9 mouse cellular contexts compared by ENCODE assay signal in the genomic region with DNA sequence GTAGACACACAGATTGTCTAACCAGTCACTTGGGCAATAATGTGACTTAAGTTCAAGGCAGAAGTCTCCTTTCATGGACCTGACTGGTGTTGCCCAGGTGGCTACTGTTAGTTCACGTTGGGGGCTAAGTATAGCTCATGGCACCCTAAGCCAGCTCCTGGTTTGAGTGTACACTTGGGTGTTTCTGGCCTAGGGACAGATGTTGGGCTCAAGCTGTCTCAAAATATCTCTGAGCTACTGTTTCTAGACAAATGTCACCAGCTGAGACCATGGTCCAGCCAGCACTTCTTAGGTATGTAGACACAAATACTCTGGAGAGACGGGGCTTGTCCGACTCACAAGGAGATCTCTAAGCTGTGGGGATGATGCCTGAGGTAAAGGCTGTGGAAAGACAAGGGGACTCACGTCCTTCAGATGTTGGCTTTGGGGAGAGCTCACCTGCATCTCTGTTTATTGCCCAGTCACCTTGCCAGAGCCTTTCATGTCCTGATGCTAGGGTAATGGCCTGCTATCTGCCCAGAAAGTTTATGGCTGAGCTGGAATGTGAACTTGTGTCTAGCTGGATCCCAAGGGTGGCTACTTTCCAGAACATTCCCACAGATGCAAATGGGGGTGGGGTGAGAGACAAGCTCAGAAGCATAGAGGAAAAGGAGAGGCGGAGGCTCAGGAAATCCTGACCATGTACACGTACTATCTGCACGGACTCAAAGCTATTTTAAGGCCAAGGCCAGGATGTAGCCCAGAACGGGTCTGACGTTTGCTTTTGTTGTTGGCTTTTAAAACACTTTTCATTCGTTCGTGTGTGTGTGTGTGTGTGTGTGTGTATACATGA. TPM values are rescaled to one million over a fixed set of nuclear protein-coding genes. Genes with fewer than 3 reads are reported as not detected.
DNase-seq lines count a peak whose midpoint lies in the region; ATAC-seq and TF ChIP-seq lines count a peak whose summit lies in the region.
"Had no signal": no experiment of that assay in that cellular context is flagged by ENCODE, and none has a peak within 500 bp of the region (broad histone marks: within the 10 kb centered on the region; RNA-seq: fewer than 3 reads in every experiment).

No protein-coding gene starts in this region.

- no peaks in the 10 kb centered on the region for H3K9me3 ChIP-seq in heart, embryonic 11.5 days (replicated peaks; ENCODE audit: control insufficient read depth, low read length)
- H3K9me3 ChIP-seq: limb, embryonic 13.5 days had no signal

- TF ChIP-seq POLR2A in olfactory bulb, adult 2 months (IDR thresholded peaks at IDR 0.05; ENCODE audit: insufficient read depth, low read depth, low read length) = no peak

- ATAC-seq in heart, embryonic 11.5 days (replicated peaks; ENCODE audit: insufficient number of reproducible peaks, low FRiP score, low TSS enrichment) = peak; percentile 43; the same call in 1 of the 2 replicates

- DNase-seq in 416B (ENCODE audit: low read depth) = peak; percentile 38
- DNase-seq in adrenal gland, adult 18-20 months (ENCODE audit: low spot score in 2 of 2) = peak; percentile 35 to 53
- peak; percentile 78 for DNase-seq in kidney, postnatal 10 days
- DNase-seq in thymus, adult 18-20 months = no peak
- no peak for DNase-seq in embryo, embryonic 9.5 days (ENCODE audit: extremely low spot score)
- no peak for DNase-seq in retina, postnatal 1 day

- no peaks in the 10 kb centered on the region for H3K27me3 ChIP-seq in heart, embryonic 11.5 days (ENCODE audit: control insufficient read depth, insufficient read depth, low read length)
- H3K27me3 ChIP-seq: limb, embryonic 13.5 days had no signal

- 50% methylated on average over 11 of the region's 11 CpGs for WGBS in heart, embryonic 11.5 days (ENCODE audit: insufficient replicate concordance)
- 85% methylated on average over 11 of the region's 11 CpGs for WGBS in olfactory bulb, adult 2 months

- peaks cover 22% of the 10 kb centered on the region for H3K4me1 ChIP-seq in heart, embryonic 11.5 days (ENCODE audit: control insufficient read depth, insufficient read depth, low read length)
- H3K4me1 ChIP-seq in olfactory bulb, adult 2 months (ENCODE audit: control insufficient read depth, insufficient read depth, low read length) = peaks cover 17% of the 10 kb centered on the region

- no peaks in the 10 kb centered on the region for H3K36me3 ChIP-seq in heart, embryonic 11.5 days (ENCODE audit: control insufficient read depth, insufficient read depth, low read length)
- H3K36me3 ChIP-seq: limb, embryonic 13.5 days had no signal

- no peak overlapping the region for H3K9ac ChIP-seq in heart, embryonic 11.5 days (ENCODE audit: low read depth, low read length)
- H3K9ac ChIP-seq: limb, embryonic 13.5 days had no signal

- TF ChIP-seq CTCF in olfactory bulb, adult 2 months (IDR thresholded peaks at IDR 0.05; ENCODE audit: insufficient read depth, low read depth, low read length) = no peak

- no peak overlapping the region for H3K4me2 ChIP-seq in heart, embryonic 11.5 days
- H3K4me2 ChIP-seq: limb, embryonic 13.5 days had no signal

- H3K4me3 ChIP-seq in heart, embryonic 11.5 days (ENCODE audit: low read depth, low read length) = no peak overlapping the region
- no peak overlapping the region for H3K4me3 ChIP-seq in olfactory bulb, adult 2 months (ENCODE audit: insufficient read depth, low read depth, low read length)
- H3K4me3 ChIP-seq: limb, embryonic 13.5 days had no signal

- peak overlapping the region; percentile 6 for H3K27ac ChIP-seq in heart, embryonic 11.5 days (ENCODE audit: low read depth, low read length)
- peak overlapping the region; percentile 8; the same call in 1 of the 2 replicates for H3K27ac ChIP-seq in olfactory bulb, adult 2 months (ENCODE audit: insufficient read depth, low read depth, low read length)
- H3K27ac ChIP-seq: limb, embryonic 13.5 days had no signal

RNA-seq across cellular contexts. Expression of a gene that starts 31.2 kb away (rescaled TPM):
- total RNA-seq in adrenal gland, adult 18-20 months (2021) = 10 to 100 TPM; 19.2 to 19.7 TPM
- 8.8 and 10.6 TPM in 2 replicates for polyA plus RNA-seq in heart, embryonic 11.5 days (2014; fragmentation: Nextera tagmentation; extraction: Ambion mirVana)
- polyA plus RNA-seq in olfactory bulb, adult 2 months (2012; ENCODE audit: insufficient read depth, insufficient read length, low replicate concordance, missing spikeins) = not detected in 2 replicates

Comparison
In these comparisons a context has a peak if more than half of its experiments do, and no peak if none do; other contexts are left out.
1. DNase-seq: peak in 416B (single experiment), adrenal gland, adult 18-20 months (2 of 2) and kidney, postnatal 10 days (single experiment); none in thymus, adult 18-20 months (0 of 2), embryo, embryonic 9.5 days (single experiment) and retina, postnatal 1 day (single experiment).